Mouse (Mus musculus) intestine, postnatal 0 days (tissue): Measurements from ENCODE around the gene Fgfr2. TPM values are rescaled to one million over a fixed set of nuclear protein-coding genes. Genes with fewer than 3 reads are reported as not detected.

Experiments used
- ATAC-seq: fragments of 200-750 bp; cut with Nextera tagmentation; 2 replicates; pipeline ENCODE4 v1.8.0; 2017; ENCODE audit warnings: mild to moderate bottlenecking, moderate TSS enrichment, moderate library complexity
- H3K27ac ChIP-seq: fragments of 300-500 bp; sonication (generic); 2 replicates; pipeline ENCODE4 v1.5.1; 2014; ENCODE audit warnings: mild to moderate bottlenecking, low read depth, low read length, moderate library complexity
- H3K27me3 ChIP-seq: fragments of 300-500 bp; sonication (generic); replicated peaks from 2 replicates; pipeline ENCODE4 v1.6.1; 2014; ENCODE audit warnings: low read length, mixed read lengths; ENCODE audit not compliant: control insufficient read depth, insufficient read depth
- H3K36me3 ChIP-seq: fragments of 300-500 bp; sonication (generic); 2 replicates; pipeline ENCODE4 v1.6.1; 2014; ENCODE audit warnings: mild to moderate bottlenecking, moderate library complexity; ENCODE audit not compliant: control insufficient read depth, insufficient read depth
- H3K4me1 ChIP-seq: fragments of 300-500 bp; sonication (generic); replicated peaks from 2 replicates; pipeline ENCODE4 v1.6.1; 2014; ENCODE audit warnings: antibody characterized with exemption, low read length, mixed read lengths; ENCODE audit not compliant: control insufficient read depth, insufficient read depth
- H3K4me2 ChIP-seq: fragments of 300-500 bp; sonication (generic); replicated peaks from 2 replicates; pipeline ENCODE4 v1.6.1; 2014; ENCODE audit warnings: low read depth, mild to moderate bottlenecking, moderate library complexity
- H3K4me3 ChIP-seq: fragments of 300-500 bp; sonication (generic); 2 replicates; pipeline ENCODE4 v1.5.1; 2014; ENCODE audit warnings: low read depth, low read length
- H3K9ac ChIP-seq: fragments of 300-500 bp; sonication (generic); 2 replicates; pipeline ENCODE4 v1.6.1; 2014; ENCODE audit warnings: mild to moderate bottlenecking, low read depth, low read length
- H3K9me3 ChIP-seq: fragments of 300-500 bp; sonication (generic); 2 replicates; pipeline ENCODE4 v1.6.1; 2016; ENCODE audit warnings: mixed run types; ENCODE audit not compliant: control insufficient read depth
- CTCF ChIP-seq: sonication (generic); IDR thresholded peaks from 2 replicates; pipeline ENCODE4 v1.5.1; 2016; ENCODE audit warnings: low read depth, mild to moderate bottlenecking, control low read depth, antibody characterized with exemption, moderate library complexity
- WGBS: fragments of 180-500 bp; shearing (Covaris S2); extraction: QIAGEN DNeasy Blood & Tissue Kit; methylation state at CpG from one replicate; pipeline ENCODE4 v1.1.7; 2014; 5-methylcytosine and 5-hydroxymethylcytosine counted together
- polyA plus RNA-seq: library from polyadenylated mRNA; unstranded; fragments of >200 nt; fragmentation: Nextera tagmentation; extraction: Ambion mirVana; gene quantifications from 2 replicates; pipeline ENCODE4 v1.2.1, GENCODE M21; 2015

The Fgfr2 gene
- polyA plus RNA-seq, 1 experiment from 2014 or later: 29.5 TPM

GRCm38 (mm10) chr7:132739829-132740228 is 383.3 kb downstream of the Fgfr2 start:
- Histone ChIP-seq H3K9me3 (no peaks in the 10 kb centered on the region), H3K9ac (no peak overlapping the region), H3K4me2 (no peak overlapping the region), H3K27ac (no peak overlapping the region), H3K27me3 (no peaks in the 10 kb centered on the region), H3K36me3 (peaks cover 17% of the 10 kb centered on the region; the same call in 1 of the 2 replicates), H3K4me3 (no peak overlapping the region), H3K4me1 (peaks cover 13% of the 10 kb centered on the region; the same call in 1 of the 2 replicates)
- no peak for ATAC-seq
- no peak for TF ChIP-seq CTCF
- WGBS: 61% methylated on average over 6 of the region's 6 CpGs

GRCm38 (mm10) chr7:132738844-132739243 is 384.3 kb downstream of the Fgfr2 start:
- no peak for TF ChIP-seq CTCF
- 92% methylated on average over 6 of the region's 6 CpGs for WGBS

GRCm38 (mm10) chr7:132736099-132736862 is 386.9 kb downstream of the Fgfr2 start:
- peak; percentile 13; the same call in 1 of the 2 replicates for ATAC-seq
- no peak overlapping the region for H3K9ac ChIP-seq

More at GRCm38 (mm10) chr7:132738844-132739243, 384.3 kb downstream of the Fgfr2 start:
- peaks cover 17% of the 10 kb centered on the region; the same call in 1 of the 2 replicates for H3K36me3 ChIP-seq
- no peaks in the 10 kb centered on the region for H3K9me3 ChIP-seq
- no peak overlapping the region for H3K27ac ChIP-seq
- H3K4me1 ChIP-seq: peaks cover 18% of the 10 kb centered on the region; the same call in 1 of the 2 replicates
- no peaks in the 10 kb centered on the region for H3K27me3 ChIP-seq
- H3K4me3 ChIP-seq: no peak overlapping the region
- H3K4me2 ChIP-seq: no peak overlapping the region
- no peak overlapping the region for H3K9ac ChIP-seq
- ATAC-seq: no peak

GRCm38 (mm10) chr7:132735145-132735544 is 388.0 kb downstream of the Fgfr2 start:
- ATAC-seq: peak; percentile 51
- Histone ChIP-seq H3K36me3 (0 out of 2 replicates have a peak, but pooled peaks cover 4% of the 10 kb centered on the region), H3K27ac (peak overlapping the region; percentile 71; the same call in 1 of the 2 replicates), H3K9ac (no peak overlapping the region), H3K4me3 (no peak overlapping the region), H3K4me2 (no peak overlapping the region), H3K4me1 (peaks cover 18% of the 10 kb centered on the region; the same call in 1 of the 2 replicates), H3K9me3 (no peaks in the 10 kb centered on the region), H3K27me3 (no peaks in the 10 kb centered on the region)
- peak; percentile 82 for TF ChIP-seq CTCF
- WGBS: 40% methylated on average over 5 of the region's 5 CpGs

More at GRCm38 (mm10) chr7:132736099-132736862, 386.9 kb downstream of the Fgfr2 start:
- 41% methylated on average over 17 of the region's 17 CpGs for WGBS
- H3K9me3 ChIP-seq: no peaks in the 10 kb centered on the region
- H3K27me3 ChIP-seq: no peaks in the 10 kb centered on the region
- H3K4me1 ChIP-seq: peaks cover 18% of the 10 kb centered on the region; the same call in 1 of the 2 replicates
- no peak for TF ChIP-seq CTCF
- peak overlapping the region; percentile 71 for H3K27ac ChIP-seq
- peaks cover 7% of the 10 kb centered on the region; the same call in 1 of the 2 replicates for H3K36me3 ChIP-seq
- no peak overlapping the region for H3K4me3 ChIP-seq
- no peak overlapping the region for H3K4me2 ChIP-seq

- peak overlapping the region; percentile 71 for H3K27ac ChIP-seq
Observed at GRCm38 (mm10) chr7:132734222-132734621, 388.9 kb downstream of the Fgfr2 start.

GRCm38 (mm10) chr7:132733521-132733920 is 389.6 kb downstream of the Fgfr2 start:
- Histone ChIP-seq H3K36me3 (0 out of 2 replicates have a peak, but pooled peaks cover 11% of the 10 kb centered on the region), H3K4me2 (0 out of 2 replicates have a peak overlapping the region, but pooled peaks have one; percentile 0), H3K27ac (peak overlapping the region; percentile 71), H3K9ac (no peak overlapping the region), H3K9me3 (no peaks in the 10 kb centered on the region), H3K27me3 (no peaks in the 10 kb centered on the region), H3K4me3 (no peak overlapping the region), H3K4me1 (peaks cover 20% of the 10 kb centered on the region; the same call in 1 of the 2 replicates)
- no peak for TF ChIP-seq CTCF
- ATAC-seq: peak; percentile 63
- WGBS: 64% methylated on average over 6 of the region's 6 CpGs

More at GRCm38 (mm10) chr7:132734222-132734621, 388.9 kb downstream of the Fgfr2 start:
- Histone ChIP-seq H3K4me3 (no peak overlapping the region), H3K9me3 (no peaks in the 10 kb centered on the region), H3K4me1 (peaks cover 20% of the 10 kb centered on the region; the same call in 1 of the 2 replicates), H3K4me2 (no peak overlapping the region), H3K9ac (no peak overlapping the region), H3K27me3 (no peaks in the 10 kb centered on the region), H3K36me3 (0 out of 2 replicates have a peak, but pooled peaks cover 10% of the 10 kb centered on the region)
- no peak for TF ChIP-seq CTCF
- ATAC-seq: no peak
- WGBS: 75% methylated on average over 9 of the region's 9 CpGs
